Mouse (Mus musculus): Measurements from ENCODE around the gene Tmub1. TPM values are rescaled to one million over a fixed set of nuclear protein-coding genes. Genes with fewer than 3 reads are reported as not detected.
A peak's percentile ranks its signal among the peaks of the same experiment; 100 is the strongest.
"Not testable (repeated sequence)": the region's sequence is repeated elsewhere in the genome, so short reads cannot be mapped to it uniquely, and the experiment has no call there.

Gene Tmub1
- total RNA-seq, 2 experiments from 2014 or later: 7.3 to 14.9 TPM

DNA sequence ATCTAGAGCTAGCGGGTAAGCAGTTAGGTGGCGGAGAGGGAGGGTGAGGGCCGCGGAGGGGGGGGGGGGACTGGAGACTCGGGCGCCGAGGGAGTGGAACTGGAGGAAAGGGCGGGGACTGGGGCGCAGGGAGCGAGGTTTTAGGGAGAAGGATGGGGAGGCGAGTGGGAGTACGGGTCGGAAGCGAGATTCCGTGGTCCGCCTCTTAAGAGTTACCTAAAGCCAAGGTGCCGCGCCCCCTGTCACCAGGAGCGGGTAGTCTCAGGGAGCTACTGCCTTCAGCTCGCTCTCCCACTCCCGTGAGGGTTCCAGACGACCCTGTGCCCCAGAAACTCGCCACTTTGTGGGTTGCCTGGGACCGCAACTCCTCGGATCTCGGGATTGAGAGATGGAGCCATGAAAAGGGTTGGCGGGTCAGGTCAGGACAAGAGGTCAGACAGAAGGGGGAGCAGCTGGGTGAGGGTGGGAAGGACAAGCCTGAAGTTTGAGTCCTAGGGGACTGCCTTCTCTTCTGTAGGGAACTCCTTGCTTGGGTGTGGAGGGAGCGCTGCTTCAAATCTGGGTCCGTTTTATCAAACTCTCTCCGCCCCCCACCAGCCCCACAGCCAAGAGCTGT is 22.1 kb downstream of the Tmub1 start:
- ATAC-seq (replicated peaks; ENCODE audit: poor library complexity): peak; percentile 8; the same call in 1 of the 2 replicates

DNA sequence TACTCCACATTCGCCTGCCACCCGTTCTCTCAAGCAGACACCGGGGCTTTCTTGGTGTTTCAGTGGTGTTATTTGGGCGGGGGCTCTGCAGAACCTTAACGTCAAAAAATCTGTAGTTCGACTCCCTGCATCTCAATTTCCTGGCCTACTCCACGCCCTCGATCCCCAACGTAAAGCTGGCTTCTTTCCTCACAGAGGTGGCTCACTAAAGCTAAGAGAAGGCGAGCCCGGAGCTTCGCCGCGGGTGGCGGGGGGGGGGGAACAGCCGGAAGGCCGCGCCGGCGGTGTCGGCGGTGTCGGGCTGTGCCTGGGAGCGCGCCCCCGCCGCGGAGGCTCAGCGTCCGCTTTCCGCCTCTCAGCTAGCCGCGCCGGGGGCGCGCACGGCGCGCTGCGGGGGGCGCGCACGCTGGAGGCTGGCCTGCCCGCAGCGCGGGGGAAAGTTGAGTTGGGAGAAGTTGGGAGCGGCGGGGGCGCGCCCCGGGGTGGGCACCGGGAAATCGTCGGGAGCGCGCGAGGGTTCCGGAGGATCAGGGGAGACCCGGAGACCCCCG is 22.7 kb downstream of the Tmub1 start:
- ATAC-seq (replicated peaks; ENCODE audit: poor library complexity): peak; percentile 45

DNA sequence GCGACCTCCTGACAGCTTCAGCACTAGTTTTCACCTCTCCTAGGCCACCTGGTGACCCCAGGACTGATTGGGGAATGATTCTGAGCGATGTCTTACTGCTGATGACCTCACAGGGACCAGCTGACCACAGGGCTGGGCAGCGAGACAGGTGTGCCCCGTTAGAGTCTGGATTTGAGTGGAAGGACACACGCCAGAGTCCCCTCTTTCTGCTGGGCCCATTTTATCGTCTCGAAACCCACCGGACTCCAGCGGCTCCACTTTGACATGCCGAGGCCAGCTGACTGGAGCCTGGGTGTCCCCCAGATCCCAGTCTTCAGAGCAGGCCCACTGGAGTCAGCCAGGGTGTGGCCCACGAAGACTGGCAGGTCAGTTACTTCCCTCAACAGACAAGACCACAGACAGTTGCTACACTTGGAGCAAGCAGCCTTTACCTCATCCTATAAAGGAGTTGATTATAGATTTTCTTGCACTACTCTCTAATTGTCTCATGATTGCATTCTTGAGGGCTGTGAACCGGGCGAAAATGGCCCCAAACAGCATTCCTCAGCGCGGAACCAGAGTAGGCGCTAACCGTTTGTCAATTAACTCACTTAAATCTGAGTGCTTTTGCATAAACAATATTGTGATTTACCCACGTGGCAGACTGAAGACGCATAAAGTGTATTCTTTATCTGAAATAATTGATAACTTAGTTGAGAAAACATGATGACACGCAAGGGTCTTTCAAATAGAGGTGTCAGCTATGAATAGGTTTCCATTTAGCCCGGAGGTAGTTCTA is 23.5 kb downstream of the Tmub1 start:
- ATAC-seq (replicated peaks; ENCODE audit: poor library complexity): peak; percentile 18

DNA sequence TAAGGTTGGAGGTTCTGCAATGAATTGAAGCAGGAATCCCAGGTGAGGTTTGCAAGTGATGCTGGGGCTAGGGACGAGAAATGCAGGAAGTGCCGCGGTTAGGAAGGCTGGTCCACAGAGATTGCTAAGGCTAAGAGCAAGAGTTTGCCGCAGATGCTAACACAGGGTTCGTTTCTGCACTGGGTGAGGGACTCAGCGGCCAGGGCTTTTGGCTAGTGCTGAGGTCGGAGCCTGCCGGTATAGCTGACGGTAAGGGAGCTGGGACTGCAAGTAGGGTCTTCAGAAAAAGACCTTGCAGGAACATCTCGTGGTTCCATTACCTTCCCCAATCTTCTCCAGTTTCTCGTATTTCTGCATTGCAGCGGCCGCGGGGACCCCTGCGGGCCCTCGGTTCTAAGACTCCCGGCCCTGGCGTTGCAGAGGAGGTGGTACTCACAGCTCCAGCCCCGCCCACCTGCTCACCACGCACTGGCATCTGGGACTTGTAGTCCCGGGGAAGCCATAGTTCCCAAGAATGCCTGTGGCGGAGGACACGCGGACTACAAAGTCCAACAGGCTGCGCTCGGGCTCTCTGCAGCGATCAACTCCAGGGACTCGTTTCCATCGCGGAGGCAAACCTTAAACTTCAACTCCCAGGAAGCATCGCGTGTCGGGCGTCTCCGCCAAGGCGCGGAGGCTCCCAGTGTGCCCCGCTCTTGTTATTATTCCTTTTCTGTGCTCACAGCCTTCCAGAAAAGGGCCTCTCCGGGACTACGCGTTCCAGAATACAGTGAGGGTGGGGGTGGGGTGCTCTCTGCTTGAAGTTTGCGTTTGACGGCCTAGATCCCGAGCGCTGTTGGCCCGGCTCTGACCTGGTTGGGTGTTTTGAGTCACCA is 24.3 kb downstream of the Tmub1 start, which contains the start of the genes Cdk5 and Slc4a2:
TSS of gene Cdk5 (minus strand) at position 402 of the 875 bp plus-strand sequence.
TSS of gene Slc4a2 (plus strand) at position 709 of the 875 bp plus-strand sequence.
- peak; percentile 89 for ATAC-seq (replicated peaks; ENCODE audit: poor library complexity)

DNA sequence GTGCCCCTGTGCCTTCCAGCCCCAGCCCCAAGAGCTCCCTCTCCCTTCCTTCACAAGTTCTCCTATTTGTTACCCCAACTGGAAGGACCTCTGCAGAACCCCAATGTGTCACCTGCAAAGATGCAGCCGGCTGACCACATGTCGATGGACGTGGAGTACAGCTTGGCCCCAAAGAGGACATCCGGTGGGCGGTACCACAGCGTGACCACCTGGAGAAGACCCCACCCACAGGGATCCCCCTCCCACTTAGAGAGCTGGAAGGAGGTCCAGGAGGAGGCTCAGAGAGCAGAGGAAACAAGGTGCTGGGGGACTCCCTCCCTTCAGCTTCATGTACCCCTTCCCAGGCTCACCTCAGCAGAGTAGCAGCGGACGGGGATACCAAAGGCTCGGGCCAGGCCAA is 27.3 kb downstream of the Tmub1 start:
- ATAC-seq (replicated peaks; ENCODE audit: poor library complexity): no peak

DNA sequence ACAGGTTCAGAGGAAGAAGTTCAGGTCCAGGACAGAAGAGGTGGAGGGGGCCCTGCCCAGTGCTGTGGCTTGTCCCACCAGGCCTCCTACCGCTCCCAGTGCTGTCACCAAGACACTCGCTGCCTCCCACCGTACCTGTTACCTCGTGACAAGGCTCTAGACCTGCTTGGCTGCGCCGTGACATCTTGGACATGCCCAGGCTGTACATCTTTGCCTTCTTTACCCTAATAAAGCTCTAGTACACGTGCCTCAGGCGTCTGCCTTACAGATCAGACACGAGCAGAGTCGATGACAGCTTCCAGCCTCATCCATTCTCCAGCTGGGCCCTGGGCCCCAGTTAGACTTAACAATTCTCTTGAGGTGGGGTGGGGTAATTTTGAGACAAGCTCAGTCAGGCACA is 30.1 kb downstream of the Tmub1 start:
- ATAC-seq (replicated peaks; ENCODE audit: poor library complexity): no peak

DNA sequence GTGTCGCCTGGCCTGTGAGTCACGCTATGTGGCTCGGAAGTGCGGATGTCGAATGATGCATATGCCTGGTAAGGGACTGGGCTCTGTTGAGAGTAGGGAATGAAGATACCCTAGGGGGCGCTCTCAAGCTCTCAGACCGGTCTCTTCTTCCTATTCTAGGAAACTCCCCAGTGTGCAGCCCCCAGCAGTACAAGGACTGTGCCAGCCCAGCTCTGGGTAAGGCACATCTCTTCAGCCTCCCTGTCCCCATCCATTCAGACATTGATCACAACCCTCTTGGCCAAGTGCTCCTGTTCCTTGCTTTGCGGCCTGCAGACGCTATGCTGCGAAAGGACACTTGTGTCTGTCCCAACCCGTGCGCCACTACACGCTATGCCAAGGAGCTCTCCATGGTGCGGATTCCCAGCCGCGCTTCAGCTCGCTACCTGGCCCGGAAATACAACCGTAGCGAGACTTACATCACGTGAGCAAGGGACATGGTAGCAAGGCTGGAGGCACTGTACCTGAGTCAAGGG is 31.4 kb downstream of the Tmub1 start:
- ATAC-seq (replicated peaks; ENCODE audit: poor library complexity): peak; percentile 85

DNA sequence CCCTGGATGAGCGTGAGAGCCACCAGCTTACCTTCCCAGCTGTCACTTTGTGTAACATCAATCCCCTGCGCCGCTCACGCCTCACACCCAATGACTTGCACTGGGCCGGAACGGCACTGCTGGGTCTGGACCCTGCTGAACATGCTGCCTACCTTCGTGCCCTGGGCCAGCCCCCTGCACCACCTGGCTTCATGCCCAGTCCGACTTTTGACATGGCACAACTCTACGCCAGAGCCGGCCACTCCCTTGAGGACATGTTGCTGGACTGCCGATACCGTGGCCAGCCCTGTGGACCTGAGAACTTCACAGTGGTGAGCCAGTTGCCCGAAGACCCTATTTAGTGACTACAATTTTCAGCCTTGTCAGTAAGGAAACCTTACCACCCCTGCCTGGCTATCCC is 33.7 kb downstream of the Tmub1 start:
- no peak for ATAC-seq (replicated peaks; ENCODE audit: poor library complexity)

DNA sequence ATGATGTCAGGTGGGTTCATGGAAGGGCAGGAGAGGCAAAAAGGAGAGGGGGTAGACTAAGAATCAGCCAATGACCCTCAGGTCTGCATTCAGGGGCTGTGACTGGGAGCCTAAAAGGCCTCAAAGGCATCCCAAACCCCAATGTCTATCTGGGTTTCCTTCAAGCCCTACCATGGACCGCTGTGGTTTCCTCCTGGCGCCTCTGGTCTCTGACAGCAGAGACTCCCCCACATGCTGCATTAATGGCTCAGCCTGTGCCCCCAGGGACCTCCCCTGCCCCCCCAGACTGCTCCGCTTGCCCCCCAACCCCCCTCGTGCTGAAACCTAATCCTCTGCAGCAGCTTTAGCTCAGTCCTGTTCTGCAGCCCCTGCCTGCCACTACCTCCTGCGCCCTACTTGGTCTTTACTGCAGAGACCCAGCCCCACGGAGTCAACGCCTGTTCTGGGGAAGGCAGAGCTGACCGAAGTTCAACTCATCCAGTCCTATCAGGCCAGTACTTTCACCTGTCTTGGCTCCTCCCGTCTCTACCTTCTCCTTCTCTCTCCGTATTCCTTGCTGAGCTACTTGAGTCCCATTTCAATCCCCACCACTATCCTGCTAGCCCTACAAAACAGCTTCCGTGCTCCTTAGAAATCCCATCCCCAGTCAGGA is 34.5 kb downstream of the Tmub1 start, which contains the start of gene Asic3:
TSS of gene Asic3 (plus strand) at position 351 of the 652 bp plus-strand sequence.
- no peak for ATAC-seq (replicated peaks; ENCODE audit: poor library complexity)

DNA sequence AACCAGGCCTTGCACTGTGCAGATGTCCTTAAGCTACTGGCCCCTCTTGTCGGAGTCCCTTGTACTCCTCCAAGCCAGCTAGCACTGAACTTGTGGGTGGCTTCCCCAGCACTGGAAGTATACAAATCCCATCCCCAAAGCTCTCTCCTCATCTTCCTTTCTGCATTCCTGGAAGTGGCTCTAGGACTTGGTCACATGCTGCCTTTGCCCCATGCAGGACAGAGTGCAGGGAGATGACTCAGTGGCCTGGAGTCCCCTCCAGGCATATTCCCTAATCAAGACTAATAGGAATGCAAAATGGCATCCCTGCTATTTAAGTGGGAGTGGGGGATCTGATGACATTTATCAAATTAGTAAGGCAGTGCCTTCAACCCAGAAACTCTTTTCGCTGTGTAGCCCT is 35.6 kb downstream of the Tmub1 start:
- ATAC-seq (replicated peaks; ENCODE audit: poor library complexity): no peak

DNA sequence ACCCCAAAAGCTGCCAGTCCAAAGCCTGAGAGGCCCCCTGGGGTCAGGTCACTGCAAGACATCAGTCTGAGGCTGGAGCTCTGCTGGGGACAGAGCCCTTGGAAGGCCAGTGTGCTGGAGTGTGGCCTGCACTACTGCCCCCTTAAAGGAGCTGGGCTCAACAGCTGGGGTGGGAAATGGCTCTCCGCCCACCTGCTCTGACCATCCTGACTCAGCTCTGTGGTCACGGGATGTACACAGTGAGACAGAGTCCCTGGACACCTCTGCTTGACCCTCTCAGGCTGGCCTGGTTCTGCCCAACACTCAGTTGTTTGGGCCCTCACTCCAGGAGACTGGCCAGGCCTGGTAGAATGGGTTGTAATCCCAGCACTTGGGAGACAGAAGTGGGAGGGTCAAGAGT is 38.2 kb downstream of the Tmub1 start:
- ATAC-seq (replicated peaks; ENCODE audit: poor library complexity): no peak

DNA sequence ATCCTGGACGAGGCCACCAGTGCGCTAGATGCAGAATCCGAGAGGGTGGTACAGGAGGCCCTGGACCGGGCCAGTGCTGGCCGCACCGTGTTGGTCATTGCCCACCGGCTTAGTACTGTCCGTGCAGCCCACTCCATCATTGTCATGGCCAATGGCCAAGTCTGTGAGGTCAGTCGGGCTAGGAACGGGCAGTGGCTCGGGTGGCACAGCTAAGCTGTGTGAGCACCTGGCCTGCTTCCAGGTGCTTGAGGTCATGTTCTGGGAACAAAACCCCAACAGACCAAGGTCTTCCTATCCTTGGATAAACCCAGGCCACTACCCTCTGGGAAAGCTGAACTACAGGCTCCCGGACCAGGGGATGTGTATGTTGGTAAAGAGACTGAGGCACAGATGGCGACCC is 39.0 kb downstream of the Tmub1 start:
- no peak for ATAC-seq (replicated peaks; ENCODE audit: poor library complexity)

DNA sequence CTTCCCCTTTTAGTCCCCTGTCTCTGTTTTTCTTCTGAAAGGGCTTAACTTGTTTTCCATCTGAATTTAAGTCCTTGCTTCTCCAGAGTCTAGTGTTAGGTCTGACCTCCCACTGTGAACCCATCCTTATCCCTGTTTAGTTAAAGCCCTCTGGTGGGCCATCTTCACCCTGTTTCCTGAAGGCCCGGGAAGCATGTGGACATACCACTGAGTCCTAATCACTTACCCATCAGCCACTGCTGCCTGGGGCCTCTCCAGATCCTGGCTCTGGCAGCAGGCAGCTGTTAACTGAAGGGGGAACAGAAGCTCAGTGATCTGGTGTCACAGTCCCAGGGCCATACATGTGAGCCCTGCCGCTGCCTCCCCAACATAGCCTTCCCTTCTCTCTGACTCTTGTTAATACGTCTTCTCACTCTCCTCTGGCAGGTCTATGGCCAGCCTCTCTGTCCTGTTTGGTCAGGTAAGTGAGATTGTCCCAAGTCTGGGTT is 42.2 kb downstream of the Tmub1 start:
- no peak for ATAC-seq (replicated peaks; ENCODE audit: poor library complexity)

DNA sequence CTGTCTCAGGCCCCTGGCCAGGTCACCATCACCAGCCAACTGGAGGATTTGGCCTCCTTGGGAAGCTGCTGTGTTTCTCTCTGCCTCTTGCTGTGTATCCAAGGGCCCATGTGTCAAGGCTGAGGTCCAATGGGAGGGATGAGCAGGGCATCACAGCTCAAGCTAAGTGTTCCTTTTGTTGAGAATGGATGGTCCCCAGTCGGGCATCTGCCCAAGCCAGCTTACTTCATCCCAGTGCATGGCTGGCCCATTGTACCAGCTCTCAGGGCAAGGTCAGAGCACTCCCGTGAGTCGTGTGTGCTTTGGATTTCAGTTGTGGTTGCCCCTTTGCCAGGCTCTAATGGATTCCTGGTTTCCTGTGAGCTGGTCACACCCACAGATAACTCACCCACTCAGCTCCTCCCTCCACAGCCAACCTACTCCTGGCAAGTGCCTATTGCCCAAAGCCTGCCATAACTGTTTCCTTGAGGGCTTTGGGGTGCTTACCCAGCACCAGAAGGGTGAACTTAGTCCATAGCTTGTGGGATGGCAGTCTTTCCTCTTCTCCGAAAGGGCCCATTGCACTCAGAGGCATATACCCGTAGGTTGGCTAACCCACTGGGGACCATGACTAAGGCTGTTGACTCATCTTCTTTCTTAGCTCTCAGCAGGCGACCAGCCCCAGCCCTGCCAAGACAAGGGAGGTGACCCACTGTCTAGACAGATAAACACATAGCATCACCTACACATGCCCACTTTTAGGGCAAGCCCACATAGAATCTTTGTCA is 42.9 kb downstream of the Tmub1 start:
- peak; percentile 42; the same call in 1 of the 2 replicates for ATAC-seq (replicated peaks; ENCODE audit: poor library complexity)

DNA sequence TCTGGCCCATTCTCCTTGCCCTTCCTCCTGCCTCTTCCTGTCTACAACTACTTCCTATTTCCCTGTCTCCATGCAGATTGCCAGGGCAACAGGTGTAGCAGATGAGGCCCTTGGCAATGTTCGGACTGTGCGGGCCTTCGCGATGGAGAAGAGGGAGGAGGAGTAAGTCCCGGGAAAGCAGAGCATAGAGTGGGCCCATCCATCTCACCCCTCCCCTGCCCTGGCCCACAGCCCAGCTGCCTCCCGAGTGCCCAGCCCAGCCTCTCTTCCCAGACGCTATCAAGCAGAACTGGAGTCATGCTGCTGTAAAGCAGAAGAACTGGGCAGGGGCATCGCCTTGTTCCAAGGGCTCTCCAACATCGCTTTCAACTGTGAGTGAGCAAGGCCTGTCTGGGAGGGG is 45.7 kb downstream of the Tmub1 start:
- no peak for ATAC-seq (replicated peaks; ENCODE audit: poor library complexity)

DNA sequence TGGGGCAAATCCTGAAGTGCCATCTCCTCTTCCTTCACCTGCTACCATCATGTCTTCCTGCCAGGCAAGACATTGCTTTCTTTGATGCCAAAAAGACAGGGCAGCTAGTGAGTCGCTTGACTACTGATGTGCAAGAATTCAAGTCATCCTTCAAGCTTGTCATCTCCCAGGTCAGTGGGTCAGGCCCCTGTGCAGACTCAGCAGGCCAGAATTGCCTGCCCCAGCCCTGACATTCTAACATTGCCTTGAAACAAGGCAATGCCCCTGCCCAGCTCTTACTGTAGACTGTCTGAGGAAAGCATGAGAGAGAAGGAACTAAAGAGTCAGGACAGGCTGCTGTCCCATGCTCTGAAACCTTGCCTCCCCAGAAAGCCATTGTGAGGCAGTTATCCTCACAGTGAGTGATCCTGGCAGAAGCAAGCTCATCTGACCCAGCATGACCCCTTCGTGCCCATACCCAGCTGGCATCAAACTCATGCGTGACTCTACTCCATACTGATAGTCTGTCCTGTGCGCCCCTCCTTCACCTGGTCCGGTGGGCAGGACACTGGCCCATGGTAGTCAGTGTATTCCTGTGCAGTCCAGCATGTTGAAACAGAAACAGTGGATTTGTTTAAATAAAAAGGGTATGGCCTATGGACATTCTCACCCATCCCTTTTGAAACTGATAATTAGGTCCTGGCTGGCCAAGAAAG is 46.6 kb downstream of the Tmub1 start:
- ATAC-seq (replicated peaks; ENCODE audit: poor library complexity): no peak

DNA sequence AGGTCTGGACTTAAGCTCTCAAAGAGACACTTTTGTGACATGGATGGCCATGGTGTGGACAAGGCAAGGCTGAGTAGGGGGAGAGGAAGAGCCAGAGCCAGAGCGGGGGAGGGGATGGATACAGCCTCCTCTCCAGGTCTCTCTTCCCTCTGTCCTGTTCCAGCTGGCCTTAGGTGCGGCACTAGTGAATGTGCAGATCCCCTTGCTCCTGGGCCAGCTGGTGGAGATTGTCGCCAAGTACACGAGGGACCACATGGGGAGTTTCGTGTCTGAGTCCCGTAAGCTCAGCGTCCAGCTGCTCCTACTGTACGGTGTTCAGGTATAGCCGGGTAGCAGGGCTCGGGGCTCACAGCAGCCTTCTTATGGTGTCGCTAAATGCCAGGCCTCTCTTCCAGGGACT is 47.3 kb downstream of the Tmub1 start:
- ATAC-seq (replicated peaks; ENCODE audit: poor library complexity): no peak

DNA sequence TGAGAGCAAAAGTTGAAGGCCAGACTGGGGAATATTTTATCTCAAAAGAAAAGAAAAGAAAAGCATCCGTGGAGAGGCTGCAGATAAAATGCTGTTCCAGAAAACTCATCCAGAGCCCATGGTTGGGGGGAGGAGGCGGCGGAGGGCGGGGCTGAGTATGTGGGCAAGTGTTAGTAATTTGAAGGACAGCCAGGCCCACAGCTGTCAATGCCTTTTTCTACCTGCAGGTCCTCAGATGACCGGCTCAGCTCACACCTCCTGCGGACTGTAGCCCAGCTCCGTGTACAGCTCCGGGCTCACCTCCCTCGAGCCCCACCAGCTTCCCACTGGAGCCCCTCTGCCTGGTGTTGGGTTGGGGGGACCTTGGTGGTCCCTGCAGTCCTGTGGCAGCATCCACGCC is 48.0 kb downstream of the Tmub1 start:
- no peak for ATAC-seq (replicated peaks; ENCODE audit: poor library complexity)

DNA sequence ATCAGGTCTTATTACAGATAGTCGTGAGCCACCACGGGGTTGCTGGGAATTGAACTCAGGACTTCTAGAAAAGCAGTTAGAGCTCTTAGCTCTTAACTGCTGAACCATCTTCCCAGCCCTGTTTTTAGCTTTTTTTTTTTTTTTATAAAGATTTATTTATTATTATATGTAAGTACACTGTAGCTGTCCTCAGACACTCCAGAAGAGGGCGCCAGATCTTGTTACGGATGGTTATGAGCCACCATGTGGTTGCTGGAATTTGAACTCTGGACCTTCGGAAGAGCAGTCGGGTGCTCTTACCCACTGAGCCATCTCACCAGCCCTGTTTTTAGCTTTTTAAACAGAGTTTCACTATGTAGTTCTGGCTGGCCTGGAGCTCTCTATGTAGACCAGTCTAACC is 51.4 kb downstream of the Tmub1 start:
- not testable (repeated sequence) for ATAC-seq (replicated peaks; ENCODE audit: poor library complexity)
